Mouse (Mus musculus) hindbrain, postnatal 0 days (tissue): ENCODE results near the gene Ctnnbl1. TPM values are rescaled to one million over a fixed set of nuclear protein-coding genes. Genes with fewer than 3 reads are reported as not detected.
A peak's percentile ranks its signal among the peaks of the same experiment; 100 is the strongest.

Experiments
- ATAC-seq: fragments of 200-750 bp; cut with Nextera tagmentation; 2 replicates; pipeline ENCODE4 v1.8.0; 2017; ENCODE audit warnings: mild to moderate bottlenecking, moderate TSS enrichment, moderate library complexity
- DNase-seq: peaks from one replicate; pipeline ENCODE4 v3.0.0-alpha.2; 2015; ENCODE audit warnings: low spot score
- H3K27ac ChIP-seq: fragments of 300-500 bp; sonication (generic); 2 replicates; pipeline ENCODE4 v1.5.1; 2014; ENCODE audit warnings: mild to moderate bottlenecking
- H3K27me3 ChIP-seq: fragments of 300-500 bp; sonication (generic); 2 replicates; pipeline ENCODE4 v1.6.1; 2014; ENCODE audit warnings: low read length, mixed read lengths; ENCODE audit not compliant: insufficient read depth
- H3K36me3 ChIP-seq: fragments of 300-500 bp; sonication (generic); 2 replicates; pipeline ENCODE4 v1.6.1; 2014; ENCODE audit warnings: low read length, mixed read lengths; ENCODE audit not compliant: insufficient read depth
- H3K4me1 ChIP-seq: fragments of 300-500 bp; sonication (generic); 2 replicates; pipeline ENCODE4 v1.6.1; 2014; ENCODE audit warnings: antibody characterized with exemption, low read length, mixed read lengths; ENCODE audit not compliant: insufficient read depth
- H3K4me2 ChIP-seq: fragments of 300-500 bp; sonication (generic); 2 replicates; pipeline ENCODE4 v1.6.1; 2014; ENCODE audit warnings: low read depth, mild to moderate bottlenecking, low read length, moderate library complexity, mixed read lengths
- H3K4me3 ChIP-seq: fragments of 300-500 bp; sonication (generic); 2 replicates; pipeline ENCODE4 v1.5.1; 2014; ENCODE audit warnings: low read length
- H3K9ac ChIP-seq: fragments of 300-500 bp; sonication (generic); replicated peaks from 2 replicates; pipeline ENCODE4 v1.6.1; 2014; ENCODE audit warnings: mild to moderate bottlenecking, low read length, moderate library complexity, mixed read lengths
- H3K9me3 ChIP-seq: fragments of 300-500 bp; sonication (generic); 2 replicates; pipeline ENCODE4 v1.6.1; 2016; ENCODE audit warnings: low read length, mixed read lengths
- CTCF ChIP-seq: IDR thresholded peaks from 2 replicates; pipeline ENCODE4 v1.5.1; 2016; ENCODE audit warnings: antibody characterized with exemption, control low read depth, low read depth
- WGBS: fragments of 180-500 bp; shearing (Covaris S2); extraction: QIAGEN DNeasy Blood & Tissue Kit; methylation state at CpG from one replicate; pipeline ENCODE4 v1.1.7; 2014; 5-methylcytosine and 5-hydroxymethylcytosine counted together
- polyA plus RNA-seq: library from polyadenylated mRNA; unstranded; fragments of >200 nt; fragmentation: Nextera tagmentation; extraction: Ambion mirVana; gene quantifications from 2 replicates; pipeline ENCODE4 v1.2.1, GENCODE M21; 2015
- total RNA-seq: library from RNA; depleted of rRNA; stranded (reverse); fragments of >200 nt; gene quantifications from 2 replicates; pipeline ENCODE4 v1.2.3, GENCODE M21; 2014

Ctnnbl1 gene
- total and polyA plus RNA-seq, 2 experiments from 2014 or later = 30.3 to 45.4 TPM

DNA sequence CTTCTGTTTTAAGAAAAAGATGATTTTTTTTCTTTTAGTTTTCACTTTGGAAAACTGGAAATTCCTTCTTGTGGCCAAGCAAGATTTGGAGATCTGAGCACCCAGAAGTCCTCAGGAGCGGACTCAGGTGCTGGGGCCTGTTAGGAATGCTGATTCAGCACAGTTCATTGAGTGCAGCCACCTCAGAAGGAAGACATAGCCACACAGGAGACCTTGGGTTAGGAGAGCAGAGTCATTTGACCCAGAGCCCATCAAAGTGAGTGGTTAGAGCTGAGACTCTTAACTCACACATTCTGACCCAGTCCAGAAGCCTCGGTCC, 77.7 kb downstream of the Ctnnbl1 start:
- H3K4me2 ChIP-seq = no peak overlapping the region
- H3K36me3 ChIP-seq = peaks cover 3% of the 10 kb centered on the region; the same call in 1 of the 2 replicates
- ATAC-seq (no peak), DNase-seq (no peak)
- H3K9me3 ChIP-seq = no peaks in the 10 kb centered on the region
- no peak overlapping the region for H3K27ac ChIP-seq
- H3K27me3 ChIP-seq = no peaks in the 10 kb centered on the region
- TF ChIP-seq CTCF = no peak
- 87% methylated on average over 2 of the region's 2 CpGs for WGBS
- no peaks in the 10 kb centered on the region for H3K4me1 ChIP-seq
- no peak overlapping the region for H3K9ac ChIP-seq
- H3K4me3 ChIP-seq = no peak overlapping the region

DNA sequence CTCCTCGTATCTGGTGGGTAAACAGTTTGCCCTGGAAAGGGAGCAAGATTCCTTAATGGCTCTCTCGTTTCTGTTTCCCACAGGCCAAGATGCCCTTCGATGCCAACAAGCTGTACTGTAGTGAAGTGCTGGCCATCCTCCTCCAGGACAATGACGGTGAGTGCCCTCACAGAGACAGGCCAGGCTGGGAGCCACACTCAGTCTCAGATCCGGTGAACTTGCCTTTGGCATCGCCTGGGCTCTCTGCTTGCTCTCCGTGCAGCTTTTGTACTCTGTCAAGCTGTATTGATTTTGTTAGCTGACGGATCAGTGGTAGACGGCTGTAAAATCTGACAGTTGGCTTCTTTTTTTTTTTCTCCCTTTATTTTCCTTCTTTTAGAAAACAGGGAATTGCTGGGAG, 80.5 kb downstream of the Ctnnbl1 start:
- no peaks in the 10 kb centered on the region for H3K27me3 ChIP-seq
- H3K27ac ChIP-seq = 0 out of 2 replicates have a peak overlapping the region, but pooled peaks have one; percentile 36
- no peaks in the 10 kb centered on the region for H3K9me3 ChIP-seq
- no peak for ATAC-seq
- no peak overlapping the region for H3K9ac ChIP-seq
- 60% methylated on average over 9 of the region's 9 CpGs for WGBS
- H3K4me2 ChIP-seq = no peak overlapping the region
- H3K4me3 ChIP-seq = no peak overlapping the region
- H3K36me3 ChIP-seq = no peaks in the 10 kb centered on the region
- TF ChIP-seq CTCF = no peak
- H3K4me1 ChIP-seq = no peaks in the 10 kb centered on the region
- DNase-seq = no peak

DNA sequence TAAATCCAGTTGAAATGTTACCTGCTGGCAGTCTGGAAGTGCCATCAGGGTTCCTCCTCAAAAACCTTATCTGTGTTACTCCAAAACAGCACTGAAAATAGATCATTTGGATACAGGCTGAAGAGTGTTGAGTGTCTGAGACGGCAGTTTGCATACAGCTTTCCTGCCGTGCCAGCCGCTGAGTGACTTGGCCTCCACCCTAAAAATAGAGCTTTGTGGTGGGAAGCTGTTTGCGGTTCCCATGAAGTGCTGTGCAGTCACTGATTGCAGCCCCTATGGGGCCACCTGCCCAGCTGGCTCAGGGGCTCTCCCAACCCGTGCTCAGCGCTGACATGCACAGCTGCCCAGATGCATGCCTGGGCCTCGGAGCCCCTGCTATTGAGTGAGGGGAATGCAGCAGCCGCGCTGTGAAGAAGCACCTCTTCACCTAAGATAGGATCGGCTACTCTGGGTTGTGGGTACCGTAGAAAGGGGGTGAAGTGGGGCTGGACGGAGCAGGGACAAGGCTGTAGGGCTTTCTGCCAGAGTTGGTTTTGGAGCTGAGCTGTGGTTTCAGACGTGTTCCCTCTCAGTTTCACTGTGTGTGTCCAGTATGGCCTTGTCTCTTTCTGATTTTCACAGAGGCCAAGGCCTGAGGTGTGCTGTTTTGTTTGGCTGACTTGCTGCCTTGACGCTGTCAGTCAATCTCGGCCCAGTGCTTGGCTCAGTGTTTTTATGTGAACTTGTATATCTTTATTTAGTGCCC, 81.5 kb downstream of the Ctnnbl1 start:
- Histone ChIP-seq H3K9me3 (no peaks in the 10 kb centered on the region), H3K27ac (no peak overlapping the region), H3K36me3 (no peaks in the 10 kb centered on the region), H3K4me3 (no peak overlapping the region), H3K27me3 (no peaks in the 10 kb centered on the region), H3K9ac (no peak overlapping the region), H3K4me2 (no peak overlapping the region), H3K4me1 (no peaks in the 10 kb centered on the region)
- TF ChIP-seq CTCF = no peak
- no peak for DNase-seq
- ATAC-seq = no peak
- WGBS = 69% methylated on average over 15 of the region's 15 CpGs

DNA sequence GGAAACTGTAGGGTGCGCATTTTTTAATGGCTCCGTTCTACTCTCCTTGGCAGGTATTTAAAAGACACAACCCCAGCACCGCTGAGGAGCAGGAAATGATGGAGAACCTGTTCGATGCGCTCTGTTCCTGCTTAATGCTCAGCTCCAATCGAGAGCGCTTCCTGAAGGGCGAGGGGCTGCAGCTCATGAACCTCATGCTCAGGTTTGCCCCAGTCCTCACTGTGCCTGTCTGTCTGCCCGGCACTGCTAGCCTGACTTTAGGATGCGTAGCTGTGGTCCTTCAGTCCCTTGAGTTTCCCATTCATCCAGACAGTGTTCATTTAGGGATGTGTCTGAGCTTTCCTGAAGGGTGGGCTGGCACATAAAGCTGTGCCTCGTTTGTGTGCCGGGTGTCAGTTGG, 82.2 kb downstream of the Ctnnbl1 start:
- H3K4me3 ChIP-seq = no peak overlapping the region
- no peak for ATAC-seq
- H3K9me3 ChIP-seq = no peaks in the 10 kb centered on the region
- no peak overlapping the region for H3K4me2 ChIP-seq
- no peak overlapping the region for H3K9ac ChIP-seq
- H3K27ac ChIP-seq = no peak overlapping the region
- no peaks in the 10 kb centered on the region for H3K36me3 ChIP-seq
- no peaks in the 10 kb centered on the region for H3K27me3 ChIP-seq
- 89% methylated on average over 12 of the region's 12 CpGs for WGBS
- TF ChIP-seq CTCF = no peak
- DNase-seq = no peak
- H3K4me1 ChIP-seq = no peaks in the 10 kb centered on the region

DNA sequence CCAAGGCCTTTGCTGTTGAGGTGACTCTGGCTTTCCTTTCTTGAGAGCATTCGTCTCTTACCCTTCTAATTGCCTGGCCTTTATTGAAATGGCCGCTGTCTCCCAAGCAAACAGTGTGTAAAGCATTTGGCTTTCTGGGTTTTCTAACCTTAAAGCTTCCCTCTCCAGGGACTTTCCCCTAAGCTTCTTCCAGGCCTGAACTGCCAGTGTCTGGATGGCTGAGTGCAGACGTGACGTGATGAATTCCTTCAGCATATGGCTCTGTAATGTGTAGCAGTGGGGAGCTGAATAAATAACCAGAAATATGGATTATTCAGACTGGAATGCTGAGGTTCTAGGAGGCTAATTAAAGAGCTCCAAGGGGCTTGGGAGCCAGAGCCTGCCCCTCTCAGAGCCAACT, 84.1 kb downstream of the Ctnnbl1 start:
- Histone ChIP-seq H3K9me3 (no peaks in the 10 kb centered on the region), H3K27me3 (no peaks in the 10 kb centered on the region), H3K27ac (no peak overlapping the region), H3K4me1 (no peaks in the 10 kb centered on the region), H3K4me2 (no peak overlapping the region), H3K9ac (no peak overlapping the region), H3K4me3 (no peak overlapping the region), H3K36me3 (no peaks in the 10 kb centered on the region)
- TF ChIP-seq CTCF = no peak
- 40% methylated on average over 4 of the region's 4 CpGs for WGBS
- peak; percentile 36 for DNase-seq
- no peak for ATAC-seq

DNA sequence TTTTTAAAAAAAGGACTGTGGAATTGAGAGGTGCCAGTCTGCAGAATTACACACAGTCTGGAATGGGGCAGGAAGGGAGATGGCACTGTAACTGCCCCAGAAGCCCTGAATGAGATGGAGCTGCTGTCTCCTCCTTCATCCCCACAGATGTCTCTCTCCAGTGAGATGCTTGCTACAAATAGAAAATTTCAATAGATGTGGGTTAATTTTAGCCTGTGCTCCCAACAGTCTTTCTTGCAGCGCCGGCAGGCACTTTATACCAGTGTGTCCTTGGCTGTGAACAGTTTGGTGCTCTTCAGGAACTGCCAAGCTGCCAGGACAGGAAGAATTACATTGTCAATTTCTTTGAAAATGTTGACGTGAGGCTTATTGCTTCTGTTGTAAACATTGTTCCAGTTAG, 86.3 kb downstream of the Ctnnbl1 start:
- TF ChIP-seq CTCF = no peak
- H3K27ac ChIP-seq = no peak overlapping the region
- DNase-seq = no peak

DNA sequence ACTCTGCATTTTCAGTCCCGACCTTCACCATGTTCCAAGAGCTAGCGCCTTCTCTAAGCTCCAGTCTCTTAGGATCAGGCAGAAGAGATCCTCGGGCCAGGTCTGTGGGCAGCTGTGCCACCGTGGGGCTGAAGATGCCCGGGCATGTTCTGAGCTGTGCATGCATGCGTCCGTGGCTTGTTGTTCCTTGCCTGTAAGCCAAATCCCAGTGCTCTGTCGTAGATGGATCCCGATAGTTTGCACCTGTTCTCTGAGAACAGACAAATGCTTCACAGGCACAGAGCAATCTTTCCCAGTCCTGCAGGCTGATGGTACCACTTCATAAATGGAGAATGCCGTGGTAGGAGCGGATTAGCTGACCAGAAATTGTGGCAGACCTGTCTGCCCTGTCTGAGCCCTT, 87.0 kb downstream of the Ctnnbl1 start:
- no peak for ATAC-seq
- no peak overlapping the region for H3K4me2 ChIP-seq
- no peak overlapping the region for H3K4me3 ChIP-seq
- DNase-seq = no peak
- TF ChIP-seq CTCF = no peak
- WGBS = 83% methylated on average over 11 of the region's 11 CpGs
- no peaks in the 10 kb centered on the region for H3K27me3 ChIP-seq
- H3K4me1 ChIP-seq = no peaks in the 10 kb centered on the region
- H3K9ac ChIP-seq = no peak overlapping the region
- no peaks in the 10 kb centered on the region for H3K9me3 ChIP-seq
- H3K27ac ChIP-seq = no peak overlapping the region
- no peaks in the 10 kb centered on the region for H3K36me3 ChIP-seq

More for the DNA sequence above, 86.3 kb downstream of the Ctnnbl1 start:
- H3K4me3 ChIP-seq = no peak overlapping the region
- no peaks in the 10 kb centered on the region for H3K36me3 ChIP-seq
- no peak overlapping the region for H3K9ac ChIP-seq
- no peaks in the 10 kb centered on the region for H3K4me1 ChIP-seq
- H3K4me2 ChIP-seq = no peak overlapping the region
- H3K27me3 ChIP-seq = no peaks in the 10 kb centered on the region
- WGBS = 55% methylated on average over 3 of the region's 3 CpGs
- ATAC-seq = no peak
- no peaks in the 10 kb centered on the region for H3K9me3 ChIP-seq
